Mouse (Mus musculus): ENCODE data around the gene Wdr27.

Gene Wdr27

GRCm38 (mm10) chr17:14943009-14943728 lies at the start of gene Wdr27, which contains the start of gene 1600012H06Rik:
Gene Wdr27 (minus strand): TSS chr17:14943158.
Gene 1600012H06Rik (plus strand): TSS chr17:14943184.
- WGBS, result under 1% methylated on average over 54 of the region's 54 CpGs

DNA sequence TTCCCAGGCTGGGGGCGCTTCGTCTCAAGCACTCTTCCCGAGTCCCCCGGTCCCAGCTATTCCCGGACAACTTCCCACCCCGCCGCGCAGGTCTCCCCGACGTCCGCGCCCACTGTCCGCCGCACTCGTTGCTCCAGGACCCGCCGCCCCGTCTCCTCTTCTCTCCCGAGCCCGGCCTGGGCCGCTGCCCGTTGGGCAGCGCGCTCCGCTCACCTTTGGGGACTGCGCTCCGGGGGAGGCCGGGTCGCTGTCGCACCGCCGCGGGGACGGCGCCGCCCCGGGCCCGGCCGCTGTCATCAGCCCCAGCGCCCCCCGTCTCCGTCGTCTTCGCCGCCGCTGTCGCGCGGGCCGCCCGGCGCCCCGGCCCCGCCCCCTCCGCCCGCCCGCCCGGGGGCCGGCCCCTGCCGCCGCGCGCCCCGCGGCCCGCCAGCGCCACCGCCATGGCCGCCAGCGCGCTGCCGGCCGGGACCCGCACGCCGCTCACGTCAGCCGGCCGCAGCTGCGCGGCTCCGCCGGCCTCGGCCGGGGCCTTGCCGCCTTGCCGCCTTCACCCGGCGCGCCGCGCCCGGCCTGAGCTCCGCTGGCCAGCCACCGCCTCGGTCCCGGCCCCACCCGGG lies 49.7 kb upstream of the Wdr27 start:
- no CpG with 5 or more reads among the region's 98 CpGs for WGBS

DNA sequence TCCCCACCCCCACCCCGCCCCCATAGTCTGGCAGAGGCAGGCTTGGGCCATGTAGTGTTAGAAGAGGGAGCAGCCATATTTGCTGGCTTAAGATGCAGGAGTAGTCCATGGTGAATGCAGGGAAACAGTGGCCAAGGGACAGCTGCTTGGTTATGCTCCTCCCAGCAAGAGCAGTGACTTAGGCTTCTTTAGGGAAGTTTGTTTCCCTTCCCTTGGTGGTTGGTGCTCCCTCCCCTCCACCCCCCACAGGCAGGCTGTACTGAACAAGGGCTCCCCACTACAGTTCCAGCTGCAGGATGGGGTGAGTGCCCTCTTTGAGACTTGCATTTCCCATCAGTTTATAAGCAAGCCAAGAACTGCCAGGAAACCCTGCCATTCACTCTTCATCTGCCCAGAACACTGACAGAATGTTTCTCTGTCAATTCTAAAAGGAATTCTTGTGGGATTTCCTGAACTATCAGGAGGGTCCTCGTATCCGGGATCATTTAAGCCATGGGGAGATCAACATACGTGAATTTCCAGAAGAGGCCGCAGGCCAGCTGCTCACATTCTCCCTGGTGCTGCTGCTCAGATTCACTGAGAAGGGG lies 47.3 kb upstream of the Wdr27 start:
- WGBS, result 64% methylated on average over 4 of the region's 5 CpGs

DNA sequence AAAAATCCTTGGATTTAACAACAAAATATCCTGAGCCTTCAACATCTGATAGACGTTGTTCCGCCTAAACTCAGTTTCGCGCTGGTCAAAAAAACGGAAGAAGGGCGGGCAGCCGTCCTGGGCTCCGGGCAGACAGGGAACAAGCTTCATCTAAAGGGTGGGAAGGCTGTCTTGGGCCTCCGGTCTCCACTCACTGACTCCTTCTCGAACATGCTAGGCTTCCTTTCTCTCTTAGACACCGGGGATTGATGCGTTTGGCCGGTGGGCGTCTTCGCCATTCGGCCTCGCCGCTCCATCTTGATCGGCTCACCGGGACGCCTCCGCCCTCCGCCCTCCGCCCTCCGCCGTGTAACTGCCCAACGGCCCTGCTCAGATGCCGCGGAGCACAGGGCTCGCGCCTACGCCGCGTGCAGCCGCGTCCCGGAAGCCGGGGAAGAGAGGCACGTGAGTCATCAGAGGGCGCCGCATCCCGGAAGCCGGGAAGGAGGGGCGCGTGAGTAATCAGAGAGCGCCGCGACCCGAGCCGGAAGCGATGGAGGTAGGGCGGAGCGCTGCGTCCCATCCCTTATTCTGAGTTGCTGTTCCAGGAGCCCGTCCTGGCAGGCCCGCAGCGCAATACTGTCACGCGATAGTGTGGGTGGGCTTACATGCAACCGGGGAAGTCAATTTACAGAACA lies 35.5 kb upstream of the Wdr27 start, which contains the start of the genes 9030025P20Rik and Gm3417:
9030025P20Rik (plus strand) TSS at position 107 of the 677 bp plus-strand sequence.
Gm3417 (minus strand) TSS at position 429 of the 677 bp plus-strand sequence.
- WGBS, result no CpG with 5 or more reads among the region's 60 CpGs

DNA sequence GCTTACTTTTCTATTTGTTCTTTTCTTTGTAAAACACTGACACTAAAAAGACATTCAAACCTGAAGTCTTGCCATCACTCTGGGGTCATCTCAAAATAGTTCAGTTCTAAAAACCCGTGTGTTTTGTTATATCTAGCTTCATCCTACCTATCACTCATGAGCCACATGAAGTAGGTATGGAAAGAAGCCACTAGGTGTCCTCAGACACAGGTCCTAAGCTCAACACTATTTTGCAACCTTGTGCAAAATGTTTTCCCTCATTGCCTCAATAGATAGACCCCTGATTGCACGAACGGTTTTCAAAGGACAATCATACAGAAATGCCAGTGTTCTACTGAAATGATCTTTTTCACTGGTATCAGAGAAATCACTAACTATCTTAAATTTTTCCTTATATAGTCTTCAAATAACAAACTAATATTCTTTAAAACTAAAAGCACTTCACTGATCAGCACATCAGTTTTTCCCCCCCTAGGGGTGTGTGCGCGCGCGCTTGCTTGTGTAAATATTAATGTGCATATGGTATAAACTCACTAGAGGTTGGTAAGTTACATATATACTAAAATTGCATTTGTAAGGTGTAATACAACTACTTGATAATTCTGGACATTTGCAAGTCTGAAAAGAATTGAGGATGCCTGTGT lies 34.9 kb upstream of the Wdr27 start:
- WGBS, result 0% methylated on average over 4 of the region's 7 CpGs

DNA sequence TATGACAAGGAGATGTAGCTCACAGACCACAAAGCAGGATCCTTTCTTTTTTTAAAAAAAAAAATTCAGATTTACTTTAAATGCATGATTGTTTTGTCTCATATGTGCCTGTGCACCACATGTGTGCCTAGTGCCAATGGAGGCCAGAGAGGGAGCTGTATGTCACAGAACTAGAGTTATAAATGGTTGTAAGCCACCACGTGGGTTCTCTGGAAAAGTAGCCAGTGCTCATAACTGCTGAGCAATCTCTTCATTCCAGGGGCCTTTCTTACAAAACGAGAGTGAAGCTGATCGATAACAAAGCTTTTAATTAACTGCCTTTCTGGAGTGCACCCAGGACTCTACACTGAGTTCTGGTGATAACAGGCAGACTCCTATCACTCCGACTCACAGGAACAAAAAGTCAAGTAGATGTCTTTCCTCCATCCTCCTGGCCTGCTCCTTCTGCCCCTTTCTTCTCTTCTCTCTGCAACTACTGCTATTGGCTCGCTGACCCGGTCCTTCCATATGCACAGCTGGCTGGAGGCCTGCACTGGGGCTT lies 25.5 kb upstream of the Wdr27 start:
- no CpG with 5 or more reads among the region's 6 CpGs for WGBS

DNA sequence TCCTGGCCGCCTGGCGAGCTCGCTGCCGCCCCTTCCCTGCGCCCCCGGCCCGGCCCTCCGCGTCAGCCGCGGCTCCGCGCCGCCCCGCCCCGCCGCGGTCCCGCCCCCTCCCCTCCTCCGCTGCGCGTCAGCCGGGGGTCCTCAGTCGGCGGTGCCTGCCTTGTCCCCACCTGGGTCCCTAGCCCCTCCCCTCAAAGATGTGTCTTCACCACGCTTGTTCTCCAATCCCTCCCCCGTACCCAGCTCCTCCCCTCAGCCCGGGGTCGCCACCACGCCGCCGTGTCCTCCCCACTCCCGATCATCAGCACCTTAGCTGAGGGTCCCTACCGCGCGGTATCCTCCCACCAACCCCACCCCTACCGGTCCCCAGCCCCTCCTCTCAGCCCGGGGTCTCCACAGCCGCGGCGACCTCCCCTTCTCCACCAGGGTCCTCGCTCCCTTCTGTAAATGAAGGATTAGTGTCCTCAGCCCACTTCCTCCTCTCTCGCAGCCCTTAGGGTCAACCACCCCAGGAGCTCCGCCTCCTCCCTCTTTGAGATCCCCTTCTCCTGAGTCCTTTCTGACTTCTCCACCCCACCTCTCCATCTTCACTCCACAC lies 18.7 kb upstream of the Wdr27 start:
- WGBS, result no CpG with 5 or more reads among the region's 44 CpGs

DNA sequence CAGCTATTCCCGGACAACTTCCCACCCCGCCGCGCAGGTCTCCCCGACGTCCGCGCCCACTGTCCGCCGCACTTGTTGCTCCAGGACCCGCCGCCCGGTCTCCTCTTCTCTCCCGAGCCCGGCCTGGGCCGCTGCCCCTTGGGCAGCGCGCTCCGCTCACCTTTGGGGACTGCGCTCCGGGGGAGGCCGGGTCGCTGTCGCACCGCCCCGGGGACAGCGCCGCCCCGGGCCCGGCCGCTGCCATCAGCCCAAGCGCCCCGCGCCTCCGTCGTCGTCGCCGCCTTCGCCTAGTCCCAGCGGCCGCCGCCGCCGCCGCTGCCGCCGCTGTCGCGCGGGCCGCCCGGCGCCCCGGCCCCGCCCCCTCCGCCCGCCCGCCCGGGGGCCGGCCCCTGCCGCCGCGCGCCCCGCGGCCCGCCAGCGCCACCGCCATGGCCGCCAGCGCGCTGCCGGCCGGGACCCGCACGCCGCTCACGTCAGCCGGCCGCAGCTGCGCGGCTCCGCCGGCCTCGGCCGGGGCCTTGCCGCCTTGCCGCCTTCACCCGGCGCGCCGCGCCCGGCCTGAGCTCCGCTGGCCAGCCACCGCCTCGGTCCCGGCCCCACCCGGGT lies 18.1 kb upstream of the Wdr27 start, which contains the start of gene Phf10:
Phf10 (minus strand) TSS at position 323 of the 606 bp plus-strand sequence.
- WGBS, result 6% methylated on average over 53 of the region's 100 CpGs

- under 1% methylated on average over 21 of the region's 23 CpGs for WGBS
These were observed 17.6 kb upstream of the Wdr27 start for GRCm38 (mm10) chr17:14960520-14960919.

GRCm38 (mm10) chr17:14959979-14960378 lies 17.0 kb upstream of the Wdr27 start:
- 8% methylated on average over 3 of the region's 3 CpGs for WGBS

DNA sequence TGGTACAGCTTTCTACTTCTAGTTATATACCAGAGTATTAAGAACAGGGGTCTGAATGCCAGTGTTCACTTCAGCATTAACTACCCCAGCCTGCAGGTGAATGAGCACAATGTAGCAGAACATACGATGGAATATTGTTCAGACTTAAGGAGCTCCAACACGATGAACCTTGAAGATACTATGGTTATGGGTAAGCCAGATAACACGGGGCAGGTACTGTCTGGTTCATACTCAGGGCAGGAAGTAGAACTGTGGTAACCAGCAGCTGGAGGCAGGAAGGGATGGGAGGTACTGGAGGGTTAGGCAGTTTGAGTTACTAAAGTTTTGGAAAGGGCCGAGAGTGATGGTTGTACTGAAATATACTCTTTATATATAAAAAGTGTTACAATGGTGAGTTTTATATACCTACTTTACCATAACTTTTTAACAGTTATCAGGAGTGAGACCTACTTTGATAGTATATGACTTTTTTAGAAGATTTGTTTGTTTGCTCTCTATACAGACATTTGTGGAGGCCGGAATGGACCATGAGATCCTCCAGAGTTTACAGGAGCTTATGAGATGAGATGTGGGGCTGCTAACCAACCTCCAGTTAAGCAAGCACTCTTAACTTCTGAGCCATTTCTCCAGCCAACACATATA lies 15.8 kb upstream of the Wdr27 start:
- WGBS, result 87% methylated on average over 5 of the region's 5 CpGs

GRCm38 (mm10) chr17:14953452-14953851 lies 10.5 kb upstream of the Wdr27 start:
- WGBS, result 89% methylated on average over 8 of the region's 8 CpGs

GRCm38 (mm10) chr17:14949161-14949827 lies 6.3 kb upstream of the Wdr27 start:
- WGBS, result 61% methylated on average over 7 of the region's 7 CpGs

- WGBS, result 93% methylated on average over 1 of the region's 1 CpGs
These were observed 1.6 kb upstream of the Wdr27 start for GRCm38 (mm10) chr17:14944551-14944950.

- WGBS, result 9% methylated on average over 16 of the region's 16 CpGs
These were observed 736 bp upstream of the Wdr27 start for GRCm38 (mm10) chr17:14943729-14944059.

GRCm38 (mm10) chr17:14942181-14942580 lies 777 bp downstream of the Wdr27 start:
- WGBS, result 61% methylated on average over 6 of the region's 6 CpGs

DNA sequence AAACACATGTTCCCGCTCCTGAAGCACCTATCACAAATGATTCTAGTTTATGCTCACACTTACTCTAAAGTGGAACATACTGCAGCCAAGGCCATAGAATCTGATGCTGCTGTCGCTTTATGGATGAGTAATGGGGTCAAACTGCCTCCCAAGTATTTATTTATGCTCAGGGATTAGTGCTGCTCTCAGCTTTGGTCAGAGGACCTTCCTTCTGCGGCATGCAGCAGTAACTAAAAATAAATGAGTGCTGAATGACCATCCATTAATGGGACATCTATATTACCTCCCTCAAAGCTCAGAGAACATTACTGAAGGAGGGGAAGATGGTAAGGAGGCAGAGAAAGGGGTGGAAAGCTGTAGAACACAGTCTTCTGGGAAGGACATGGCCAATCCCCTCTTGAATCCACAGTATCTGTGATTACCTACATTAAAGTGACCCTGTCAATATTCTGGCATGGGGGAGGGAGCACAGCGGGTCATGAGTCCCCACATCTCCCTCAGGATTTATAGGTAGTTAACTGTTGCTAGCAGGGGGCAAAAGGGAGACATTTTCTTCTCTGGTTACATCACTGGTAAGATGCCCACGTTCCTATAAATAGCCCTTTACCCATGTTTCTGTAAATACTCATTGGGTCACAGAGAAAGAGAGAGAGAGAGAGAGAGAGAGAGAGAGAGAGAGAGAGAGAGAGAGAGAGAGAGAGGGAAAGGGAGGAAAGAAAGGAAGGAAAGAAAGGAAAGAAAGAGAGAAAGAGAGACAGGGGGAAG lies 6.9 kb downstream of the Wdr27 start:
- 71% methylated on average over 5 of the region's 5 CpGs for WGBS

DNA sequence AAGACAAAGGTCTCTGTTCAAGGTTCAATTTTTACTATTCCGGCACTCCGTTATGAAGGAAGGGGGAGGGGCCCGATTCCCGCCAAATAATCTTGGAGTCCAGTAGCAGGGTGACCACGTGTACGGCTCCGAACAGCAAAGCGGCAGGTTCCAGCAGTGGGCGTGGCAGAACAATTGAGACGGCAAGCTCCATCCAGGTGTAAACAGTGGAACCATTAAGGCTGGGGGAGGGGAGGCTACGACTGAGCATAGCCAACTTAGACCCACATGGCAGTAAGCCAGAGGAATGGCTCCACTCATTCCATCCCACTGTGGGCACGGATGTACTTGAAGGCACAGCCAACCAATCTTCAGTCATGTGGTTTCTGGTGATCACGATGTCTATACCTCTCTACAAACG lies 7.7 kb downstream of the Wdr27 start:
- WGBS, result 79% methylated on average over 14 of the region's 14 CpGs

DNA sequence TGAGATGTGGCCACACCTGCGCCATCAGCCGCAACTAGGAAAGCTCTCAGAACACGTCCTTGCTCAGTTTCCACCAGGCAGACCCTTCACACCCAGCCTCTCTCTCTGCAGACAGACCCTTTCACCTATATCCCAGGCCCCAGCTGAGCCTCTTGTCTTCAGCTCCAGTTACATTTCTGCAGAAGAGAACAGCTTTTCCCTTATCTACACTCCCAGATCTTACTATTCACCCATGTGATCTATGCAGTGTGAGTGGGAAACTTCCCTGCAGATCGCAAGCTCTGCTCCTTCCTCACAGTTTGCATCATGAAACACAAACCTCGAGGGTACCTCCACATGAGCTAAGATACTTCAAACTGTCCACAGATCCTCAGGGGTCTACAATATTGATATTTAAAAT lies 11.5 kb downstream of the Wdr27 start:
- WGBS, result 89% methylated on average over 5 of the region's 5 CpGs
